In the genomic region with DNA sequence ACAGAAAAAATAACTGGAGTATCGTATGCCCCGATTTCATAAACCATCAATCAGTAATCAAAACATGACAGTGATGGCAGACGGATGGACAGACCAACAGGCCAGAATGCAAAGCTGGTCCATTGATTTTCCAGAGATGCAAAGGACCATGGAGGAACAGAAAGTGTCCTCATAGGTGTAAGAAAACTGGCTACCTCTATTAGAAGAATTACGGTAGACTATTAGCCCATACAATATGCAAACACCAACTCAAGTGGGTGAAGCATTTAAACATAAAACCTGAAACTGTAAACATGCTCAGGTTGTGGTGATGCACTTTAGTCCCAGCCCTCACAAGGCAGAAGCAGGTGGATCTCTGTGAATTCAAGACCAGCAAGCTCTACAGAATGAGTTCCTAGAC, we compare ENCODE assay signal across 22 mouse cellular contexts. TPM values are rescaled to one million over a fixed set of nuclear protein-coding genes. Genes with fewer than 3 reads are reported as not detected.
"Had no signal": no experiment of that assay in that cellular context is flagged by ENCODE, and none has a peak within 500 bp of the region (broad histone marks: within the 10 kb centered on the region; RNA-seq: fewer than 3 reads in every experiment).

No protein-coding gene starts in this region.

- H3K4me2 ChIP-seq: lung, embryonic 14.5 days; midbrain, embryonic 13.5 days; neural tube, embryonic 13.5 days; neural tube, embryonic 15.5 days; stomach, embryonic 15.5 days had no signal

- H3K27me3 ChIP-seq: midbrain, embryonic 13.5 days; neural tube, embryonic 13.5 days; neural tube, embryonic 15.5 days; stomach, embryonic 15.5 days had no signal

- H3K9ac ChIP-seq: liver, embryonic 14.5 days; lung, embryonic 14.5 days; midbrain, embryonic 13.5 days; neural tube, embryonic 13.5 days; neural tube, embryonic 15.5 days; stomach, embryonic 15.5 days had no signal

- DNase-seq: lung, adult 18-20 months; lung, embryonic 14.5 days; lung, postnatal 14 days; lung, postnatal 4 days; right cerebral cortex, adult 18-20 months; right cerebral cortex, postnatal 14 days; thymus, adult 2 months; thymus, postnatal 25 days; thymus, postnatal 4 days had no signal

- H3K36me3 ChIP-seq: midbrain, embryonic 10.5 days; midbrain, embryonic 13.5 days; neural tube, embryonic 13.5 days; neural tube, embryonic 15.5 days; stomach, embryonic 15.5 days had no signal

- H3K4me3 ChIP-seq: midbrain, embryonic 10.5 days; midbrain, embryonic 13.5 days; myocyte; neural tube, embryonic 13.5 days; neural tube, embryonic 15.5 days; stomach, embryonic 15.5 days had no signal

- ATAC-seq: midbrain, embryonic 13.5 days; midbrain, embryonic 16.5 days had no signal

- H3K9me3 ChIP-seq: midbrain, embryonic 10.5 days; midbrain, embryonic 13.5 days; neural tube, embryonic 13.5 days; neural tube, embryonic 15.5 days; stomach, embryonic 15.5 days had no signal

- H3K27ac ChIP-seq: liver, embryonic 14.5 days; midbrain, embryonic 10.5 days; midbrain, embryonic 13.5 days; neural tube, embryonic 13.5 days; neural tube, embryonic 15.5 days; stomach, embryonic 15.5 days; stomach, postnatal 0 days had no signal

RNA-seq across cellular contexts. Expression of gene Tsga10ip, which starts 7.0 kb away (rescaled TPM):
- total RNA-seq: megakaryocyte, adult 5-6 weeks; megakaryocyte-erythroid progenitor cell, adult 5-6 weeks had no signal
- polyA plus RNA-seq: lung, embryonic 14.5 days; midbrain, embryonic 16.5 days; neural tube, embryonic 11.5 days; neural tube, embryonic 15.5 days; urinary bladder, adult 2 months had no signal
